Mouse (Mus musculus): ENCODE data around the gene Tagap.

DNA sequence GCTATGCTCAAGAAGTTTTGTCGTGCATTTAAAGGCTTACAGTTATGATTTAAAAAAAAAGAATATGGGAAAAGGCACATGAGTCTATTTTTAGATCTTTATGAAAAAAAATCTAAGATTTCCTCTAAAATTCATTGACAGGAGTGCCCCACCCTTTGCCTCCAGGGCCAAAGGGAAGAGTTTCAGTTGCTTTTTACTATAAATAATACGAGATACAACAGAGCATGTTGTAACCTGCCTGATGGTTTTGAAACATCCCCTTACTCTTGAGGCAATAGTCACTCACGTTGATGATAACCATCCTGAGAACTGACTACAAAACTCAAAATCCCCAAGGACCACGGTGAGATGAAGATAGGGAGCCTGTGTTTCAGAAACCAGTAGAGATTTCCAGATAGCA lies 46.3 kb upstream of the Tagap start:
- TF ChIP-seq POLR2A (IDR thresholded peaks at IDR 0.05; ENCODE audit: low read depth, low read length): no peak
- no peak for TF ChIP-seq CTCF (IDR thresholded peaks at IDR 0.05; ENCODE audit: extremely low read depth, insufficient read depth, insufficient read length, insufficient replicate concordance)
